Mouse (Mus musculus): Measurements from ENCODE around the gene Slc43a3. TPM values are rescaled to one million over a fixed set of nuclear protein-coding genes. Genes with fewer than 3 reads are reported as not detected.
"Not testable (repeated sequence)": the region's sequence is repeated elsewhere in the genome, so short reads cannot be mapped to it uniquely, and the experiment has no call there.

Slc43a3 gene
- total and polyA plus RNA-seq, 3 experiments, result 90.6 to 91.5 TPM; not detected in 1

DNA sequence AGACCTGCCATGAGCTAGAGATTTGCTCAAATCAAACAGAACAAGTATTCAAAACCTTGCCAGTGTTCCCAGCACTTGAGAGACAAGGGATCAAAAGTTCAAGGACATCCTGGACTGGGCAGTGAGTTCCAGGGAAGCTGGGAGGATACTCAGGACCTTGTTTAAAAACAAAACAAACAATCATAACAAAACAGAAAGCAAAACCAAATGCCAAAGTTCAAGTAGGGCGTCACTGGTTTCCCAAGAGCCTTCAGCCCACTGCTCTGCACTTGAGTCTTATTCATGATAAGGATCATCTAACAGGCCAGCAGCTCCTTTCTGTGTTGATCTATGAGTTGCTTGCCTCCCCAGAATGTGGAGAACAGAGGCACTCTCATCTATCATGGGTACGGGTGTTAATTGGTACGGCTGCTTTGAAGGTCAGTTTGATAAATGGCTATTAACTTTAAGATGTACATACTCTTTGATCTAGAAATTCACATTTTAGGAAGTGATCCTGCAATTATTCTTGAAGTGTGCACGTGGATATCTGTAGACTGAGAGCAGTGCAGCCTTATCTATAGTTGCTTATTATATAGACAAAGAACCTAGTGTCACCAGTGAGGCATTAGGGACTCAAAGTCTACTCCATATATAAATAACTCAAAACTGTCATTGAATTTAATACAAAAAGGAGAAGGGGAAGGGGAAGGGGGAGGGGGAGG lies 40.7 kb upstream of the Slc43a3 start:
- H3K4me3 ChIP-seq (ENCODE audit: control insufficient read depth in 1 of 2, insufficient read depth in 1 of 2, low read depth in 2 of 2, low read length in 2 of 2), result peak overlapping the region; percentile 16 to 40; a peak in 2 of 4 replicates
- H3K9me3 ChIP-seq (replicated peaks; ENCODE audit: insufficient read depth, low read length), result no peaks in the 10 kb centered on the region
- peak; percentile 45 for DNase-seq (ENCODE audit: low read depth, low spot score)
- no peak overlapping the region for H3K9ac ChIP-seq (ENCODE audit: control insufficient read depth, low read depth, low read length, poor library complexity, severe bottlenecking)
- no peak overlapping the region for H3K27ac ChIP-seq (ENCODE audit: control insufficient read depth, low read depth, low read length)
- H3K4me1 ChIP-seq (ENCODE audit: control insufficient read depth in 1 of 2, insufficient read depth in 2 of 2, low read length in 2 of 2), result peaks cover 0 to 7% of the 10 kb centered on the region in 2 experiments; a peak in 1 of 4 replicates
- TF ChIP-seq SIN3A (IDR thresholded peaks at IDR 0.05; ENCODE audit: low read length) (peak; percentile 18; the same call in 1 of the 2 replicates), GATA1 (IDR thresholded peaks at IDR 0.05; ENCODE audit: low read depth, low read length) (no peak), NELFE (IDR thresholded peaks at IDR 0.05; ENCODE audit: low read depth, low read length) (no peak), TBP (IDR thresholded peaks at IDR 0.05; ENCODE audit: low read depth, low read length) (no peak), CHD1 (IDR thresholded peaks at IDR 0.05; ENCODE audit: low read depth, low read length) (no peak), CTCF (IDR thresholded peaks at IDR 0.05 in 2 of 3, conservative IDR thresholded peaks at IDR 0.05 in 1 of 3; ENCODE audit: control insufficient read depth in 1 of 3, insufficient read depth in 1 of 3, low read depth in 2 of 3, low read length in 3 of 3, poor library complexity in 1 of 3, severe bottlenecking in 1 of 3) (no peak), MXI1 (IDR thresholded peaks at IDR 0.05; ENCODE audit: low read depth, low read length) (peak; percentile 61; the same call in 1 of the 2 replicates), NRF1 (IDR thresholded peaks at IDR 0.05; ENCODE audit: insufficient read depth, low read depth, low read length, poor library complexity, severe bottlenecking) (no peak), RAD21 (IDR thresholded peaks at IDR 0.05; ENCODE audit: low read depth, low read length) (no peak), MYC (IDR thresholded peaks at IDR 0.05; ENCODE audit: low read depth, low read length) (peak; percentile 74; the same call in 1 of the 2 replicates), MAFK (IDR thresholded peaks at IDR 0.05; ENCODE audit: borderline replicate concordance, low read depth, low read length) (no peak), BHLHE40 (IDR thresholded peaks at IDR 0.05; ENCODE audit: borderline replicate concordance, low read depth, low read length) (peak; percentile 68; the same call in 1 of the 2 replicates), MAX (IDR thresholded peaks at IDR 0.05; ENCODE audit: low read length) (peak; percentile 65), EP300 (IDR thresholded peaks at IDR 0.05; ENCODE audit: low read depth in 1 of 2, low read length in 2 of 2) (peak in 1 of 2 experiments; percentile 36; a peak in 2 of 4 replicates)
- peaks cover 0 to 4% of the 10 kb centered on the region in 2 experiments; a peak in 3 of 4 replicates for H3K27me3 ChIP-seq (ENCODE audit: control insufficient read depth in 1 of 2, insufficient read depth in 2 of 2, low read length in 2 of 2)
- peaks cover 0 to 6% of the 10 kb centered on the region in 2 experiments; a peak in 2 of 4 replicates for H3K36me3 ChIP-seq (ENCODE audit: control insufficient read depth in 1 of 2, insufficient read depth in 2 of 2, low read length in 2 of 2)
- no peaks in the 10 kb centered on the region for H3K79me2 ChIP-seq (ENCODE audit: control insufficient read depth, insufficient read depth, low read length, poor library complexity)

DNA sequence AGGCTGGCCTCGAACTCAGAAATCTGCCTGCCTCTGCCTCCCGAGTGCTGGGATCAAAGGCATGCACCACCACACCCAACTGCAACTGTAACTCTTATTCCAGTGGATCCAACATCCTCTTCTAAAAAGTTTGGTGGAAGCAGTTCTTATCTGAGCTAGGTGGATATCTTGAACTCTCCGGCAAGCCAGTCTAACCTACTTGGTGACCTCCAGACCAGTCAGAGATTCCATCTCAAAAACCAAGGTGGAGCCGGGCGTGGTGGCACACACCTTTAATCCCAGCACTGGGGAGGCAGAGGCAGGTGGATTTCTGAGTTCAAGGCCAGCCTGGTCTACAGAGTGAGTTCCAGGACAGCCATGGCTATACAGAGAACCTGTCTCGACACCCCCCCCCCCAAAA lies 39.7 kb upstream of the Slc43a3 start:
- not testable (repeated sequence) for DNase-seq (ENCODE audit: low read depth, low spot score); H3K79me2 ChIP-seq (ENCODE audit: control insufficient read depth, insufficient read depth, low read length, poor library complexity); H3K9me3 ChIP-seq (replicated peaks; ENCODE audit: insufficient read depth, low read length)

More for the DNA sequence above, 39.7 kb upstream of the Slc43a3 start:
- not testable (repeated sequence) for H3K9ac ChIP-seq (ENCODE audit: control insufficient read depth, low read depth, low read length, poor library complexity, severe bottlenecking); H3K4me3 ChIP-seq (ENCODE audit: control insufficient read depth in 1 of 2, insufficient read depth in 1 of 2, low read depth in 2 of 2, low read length in 2 of 2); H3K4me1 ChIP-seq (ENCODE audit: control insufficient read depth in 1 of 2, insufficient read depth in 2 of 2, low read length in 2 of 2); H3K27ac ChIP-seq (ENCODE audit: control insufficient read depth, low read depth, low read length); H3K27me3 ChIP-seq (ENCODE audit: control insufficient read depth in 1 of 2, insufficient read depth in 2 of 2, low read length in 2 of 2); H3K36me3 ChIP-seq (ENCODE audit: control insufficient read depth in 1 of 2, insufficient read depth in 2 of 2, low read length in 2 of 2)
